Mouse (Mus musculus) G1E (cell line): ENCODE results near the gene Fbxl4.

Source experiments
- CTCF ChIP-seq: IDR thresholded peaks from 2 replicates; pipeline ENCODE4 v1.5.1; 2012; ENCODE audit warnings: low read depth, low read length, inconsistent platforms, mixed read lengths
- GATA1 ChIP-seq: IDR thresholded peaks from 2 replicates; pipeline ENCODE4 v1.6.1; 2012; ENCODE audit warnings: borderline replicate concordance, low read length, inconsistent platforms, mixed read lengths
- GATA2 ChIP-seq: IDR thresholded peaks from 2 replicates; pipeline ENCODE4 v1.6.1; 2012; ENCODE audit warnings: low read depth, low read length, inconsistent platforms, borderline replicate concordance
- POLR2AphosphoS5 ChIP-seq: IDR thresholded peaks from 2 replicates; pipeline ENCODE4 v1.6.1; 2012; ENCODE audit warnings: low read depth, low read length, inconsistent platforms; ENCODE audit not compliant: insufficient replicate concordance
- TAL1 ChIP-seq: conservative IDR thresholded peaks from 2 replicates; pipeline ENCODE4 v1.6.1; 2012; ENCODE audit warnings: low read depth, low read length, inconsistent platforms, mixed read lengths

DNA sequence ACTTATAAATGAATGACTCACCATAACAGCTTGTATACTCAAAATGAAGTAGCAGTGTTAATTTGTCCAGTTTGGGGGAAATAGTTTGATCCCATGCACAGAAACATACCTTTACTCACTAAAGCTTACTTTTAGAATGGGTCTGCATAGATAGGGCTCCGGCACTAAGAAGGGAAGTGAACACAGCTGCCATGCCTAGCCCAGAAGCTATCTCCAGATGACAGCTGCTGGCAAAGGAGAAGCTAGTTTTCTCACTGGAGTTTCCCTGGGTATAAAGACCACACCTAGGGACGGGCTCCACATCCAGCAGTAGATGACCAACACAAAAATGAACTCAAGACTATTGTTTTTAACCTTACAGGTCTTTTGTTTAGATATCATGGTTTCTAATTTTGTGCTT is 38.1 kb downstream of the Fbxl4 start:
- no peak for TF ChIP-seq CTCF
- TF ChIP-seq POLR2AphosphoS5 = no peak
- no peak for TF ChIP-seq GATA1
- no peak for TF ChIP-seq GATA2
- no peak for TF ChIP-seq TAL1
